Mouse (Mus musculus): ENCODE results near the gene Mrpl21. TPM values are rescaled to one million over a fixed set of nuclear protein-coding genes. Genes with fewer than 3 reads are reported as not detected.

Gene Mrpl21
- total and polyA plus RNA-seq, 2 experiments from 2014 or later, result 48.4 to 93.3 TPM

DNA sequence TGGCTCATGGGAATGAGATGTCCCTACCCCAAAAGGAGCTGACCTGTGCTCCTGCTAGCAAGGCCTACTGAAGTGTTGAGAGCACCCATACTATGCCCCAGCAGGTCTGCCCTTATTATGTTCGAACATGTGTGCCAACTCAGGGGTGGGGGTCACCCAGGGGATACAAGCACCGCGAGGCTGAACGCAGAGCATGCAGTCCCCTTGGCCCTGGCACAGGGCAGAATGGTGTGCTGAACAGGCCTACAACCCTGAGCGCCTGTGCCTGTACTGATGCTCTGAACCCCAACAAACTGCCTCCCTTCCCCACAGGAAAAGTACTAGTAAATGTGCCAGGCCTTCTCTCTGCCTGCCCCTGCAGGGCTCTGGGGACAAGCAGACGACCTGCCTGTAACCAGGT, 18.4 kb upstream of the Mrpl21 start:
- Histone ChIP-seq H3K9me3 (ENCODE audit: low read length) (no peaks in the 10 kb centered on the region), H3K4me1 (ENCODE audit: insufficient read depth, low read length) (no peaks in the 10 kb centered on the region), H3K9ac (replicated peaks; ENCODE audit: low read length, poor library complexity, severe bottlenecking) (no peak overlapping the region), H3K36me3 (ENCODE audit: insufficient read depth, low read length) (peaks cover 91% of the 10 kb centered on the region), H3K4me2 (ENCODE audit: low read depth, low read length, poor library complexity, severe bottlenecking) (no peak overlapping the region), H3K4me3 (ENCODE audit: low read depth, low read length) (no peak overlapping the region), H3K27me3 (ENCODE audit: insufficient read depth, low read length) (no peaks in the 10 kb centered on the region), H3K27ac (ENCODE audit: low read depth, low read length) (no peak overlapping the region)
- WGBS, result 96% methylated on average over 6 of the region's 6 CpGs
- no peak for ATAC-seq (ENCODE audit: low FRiP score)
- DNase-seq (ENCODE audit: low spot score), result no peak
- TF ChIP-seq CTCF (IDR thresholded peaks at IDR 0.05), result no peak

DNA sequence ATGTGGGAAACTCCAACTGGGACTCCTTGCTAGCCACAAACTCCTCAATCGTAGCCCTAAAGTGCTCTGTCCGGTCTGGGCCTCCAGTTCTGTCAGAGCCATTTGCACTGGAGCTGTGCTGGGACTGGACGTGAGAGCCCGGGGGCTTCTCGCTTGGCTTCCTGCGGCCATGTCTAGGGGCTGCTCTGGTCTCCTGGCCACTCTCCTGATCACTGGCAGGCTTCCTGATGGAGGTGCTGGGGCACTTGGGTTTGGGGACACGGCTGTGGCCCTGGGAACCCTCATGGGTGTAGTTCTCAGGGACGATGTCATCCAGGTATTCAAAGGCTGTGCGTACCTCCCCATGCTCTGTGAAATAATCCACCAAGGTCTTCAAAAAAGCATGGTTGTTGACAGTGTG, 17.5 kb upstream of the Mrpl21 start:
- Histone ChIP-seq H3K4me2 (ENCODE audit: low read depth, low read length, poor library complexity, severe bottlenecking) (no peak overlapping the region), H3K36me3 (ENCODE audit: insufficient read depth, low read length) (peaks cover 94% of the 10 kb centered on the region), H3K9me3 (ENCODE audit: low read length) (no peaks in the 10 kb centered on the region), H3K27me3 (ENCODE audit: insufficient read depth, low read length) (no peaks in the 10 kb centered on the region), H3K4me3 (ENCODE audit: low read depth, low read length) (no peak overlapping the region), H3K27ac (ENCODE audit: low read depth, low read length) (no peak overlapping the region), H3K9ac (replicated peaks; ENCODE audit: low read length, poor library complexity, severe bottlenecking) (no peak overlapping the region), H3K4me1 (ENCODE audit: insufficient read depth, low read length) (no peaks in the 10 kb centered on the region)
- TF ChIP-seq CTCF (IDR thresholded peaks at IDR 0.05), result no peak
- DNase-seq (ENCODE audit: low spot score) (no peak), ATAC-seq (ENCODE audit: low FRiP score) (no peak)
- 98% methylated on average over 9 of the region's 9 CpGs for WGBS

DNA sequence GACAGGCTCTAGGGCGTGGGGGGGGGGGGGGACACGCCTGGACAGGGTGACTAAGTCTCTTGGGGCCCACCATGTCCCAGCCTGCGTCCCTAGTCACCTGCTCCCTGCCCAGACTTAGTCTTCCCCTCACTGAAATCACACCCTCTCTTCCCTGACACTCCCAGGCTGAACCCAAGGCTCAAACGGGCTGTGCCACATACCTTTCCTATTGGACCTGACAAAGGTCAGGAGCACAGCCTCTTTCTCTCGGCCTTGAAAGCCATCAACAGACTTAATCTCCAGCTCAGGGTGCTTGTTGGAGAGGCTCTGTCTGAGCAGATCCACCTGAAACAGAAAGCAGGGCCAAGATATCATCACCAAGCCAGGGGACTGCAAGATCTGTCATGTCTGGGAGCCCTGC, 16.6 kb upstream of the Mrpl21 start:
- Histone ChIP-seq H3K27me3 (ENCODE audit: insufficient read depth, low read length) (no peaks in the 10 kb centered on the region), H3K9ac (replicated peaks; ENCODE audit: low read length, poor library complexity, severe bottlenecking) (no peak overlapping the region), H3K4me3 (ENCODE audit: low read depth, low read length) (no peak overlapping the region), H3K36me3 (ENCODE audit: insufficient read depth, low read length) (peaks cover 94% of the 10 kb centered on the region), H3K4me2 (ENCODE audit: low read depth, low read length, poor library complexity, severe bottlenecking) (no peak overlapping the region), H3K27ac (ENCODE audit: low read depth, low read length) (no peak overlapping the region), H3K9me3 (ENCODE audit: low read length) (no peaks in the 10 kb centered on the region), H3K4me1 (ENCODE audit: insufficient read depth, low read length) (no peaks in the 10 kb centered on the region)
- ATAC-seq (ENCODE audit: low FRiP score) (no peak), DNase-seq (ENCODE audit: low spot score) (no peak)
- no peak for TF ChIP-seq CTCF (IDR thresholded peaks at IDR 0.05)
- 84% methylated on average over 5 of the region's 5 CpGs for WGBS

DNA sequence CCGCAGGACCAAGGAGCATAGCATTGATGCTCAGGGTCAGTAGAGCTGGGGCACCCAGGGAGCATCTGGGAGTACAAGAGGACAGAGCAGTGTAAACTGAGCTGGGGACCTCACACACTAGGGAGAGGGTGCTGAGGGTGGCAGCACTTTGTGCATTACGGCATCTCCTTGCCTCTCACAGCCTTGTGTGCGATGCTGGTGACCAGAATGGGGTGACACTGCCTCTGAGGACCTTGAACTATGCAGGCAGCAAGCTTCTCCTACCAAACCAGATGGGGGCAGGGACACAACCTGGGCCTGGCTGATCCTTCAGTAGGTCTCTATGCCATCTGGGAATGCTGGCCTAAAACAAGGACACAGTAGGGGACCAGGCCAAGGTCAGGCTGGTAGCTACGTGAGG, 16.0 kb upstream of the Mrpl21 start:
- Histone ChIP-seq H3K4me1 (ENCODE audit: insufficient read depth, low read length) (no peaks in the 10 kb centered on the region), H3K4me2 (ENCODE audit: low read depth, low read length, poor library complexity, severe bottlenecking) (no peak overlapping the region), H3K27ac (ENCODE audit: low read depth, low read length) (no peak overlapping the region), H3K4me3 (ENCODE audit: low read depth, low read length) (no peak overlapping the region), H3K36me3 (ENCODE audit: insufficient read depth, low read length) (peaks cover 92% of the 10 kb centered on the region), H3K27me3 (ENCODE audit: insufficient read depth, low read length) (no peaks in the 10 kb centered on the region), H3K9ac (replicated peaks; ENCODE audit: low read length, poor library complexity, severe bottlenecking) (no peak overlapping the region), H3K9me3 (ENCODE audit: low read length) (no peaks in the 10 kb centered on the region)
- 95% methylated on average over 4 of the region's 4 CpGs for WGBS
- DNase-seq (ENCODE audit: low spot score) (no peak), ATAC-seq (ENCODE audit: low FRiP score) (no peak)
- no peak for TF ChIP-seq CTCF (IDR thresholded peaks at IDR 0.05)

DNA sequence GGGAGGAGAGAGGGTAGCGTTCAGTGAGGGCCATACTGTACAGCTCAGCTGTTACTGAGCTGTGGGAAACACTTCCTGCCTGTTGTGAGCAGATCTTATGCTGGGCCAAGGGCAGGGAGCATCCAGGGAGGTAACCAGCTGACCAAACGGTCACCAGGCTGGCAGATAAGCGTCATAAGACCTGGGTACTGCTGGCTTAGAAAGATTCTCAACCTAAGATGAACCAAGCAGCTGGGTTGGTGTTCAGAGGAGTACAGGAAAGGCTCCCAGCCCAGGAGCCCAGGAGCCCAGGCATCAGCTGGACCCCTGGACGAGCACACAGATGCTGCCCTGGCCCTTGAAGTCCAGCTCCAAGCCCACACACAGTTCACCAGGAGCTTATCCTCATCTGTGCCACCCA, 15.4 kb upstream of the Mrpl21 start:
- H3K4me1 ChIP-seq (ENCODE audit: insufficient read depth, low read length), result no peaks in the 10 kb centered on the region
- WGBS, result 96% methylated on average over 4 of the region's 4 CpGs
- peaks cover 91% of the 10 kb centered on the region for H3K36me3 ChIP-seq (ENCODE audit: insufficient read depth, low read length)
- DNase-seq (ENCODE audit: low spot score) (no peak), ATAC-seq (ENCODE audit: low FRiP score) (no peak)
- no peak overlapping the region for H3K9ac ChIP-seq (replicated peaks; ENCODE audit: low read length, poor library complexity, severe bottlenecking)
- H3K27ac ChIP-seq (ENCODE audit: low read depth, low read length), result no peak overlapping the region
- no peaks in the 10 kb centered on the region for H3K27me3 ChIP-seq (ENCODE audit: insufficient read depth, low read length)
- TF ChIP-seq CTCF (IDR thresholded peaks at IDR 0.05), result no peak
- no peaks in the 10 kb centered on the region for H3K9me3 ChIP-seq (ENCODE audit: low read length)
- H3K4me3 ChIP-seq (ENCODE audit: low read depth, low read length), result no peak overlapping the region
- no peak overlapping the region for H3K4me2 ChIP-seq (ENCODE audit: low read depth, low read length, poor library complexity, severe bottlenecking)

DNA sequence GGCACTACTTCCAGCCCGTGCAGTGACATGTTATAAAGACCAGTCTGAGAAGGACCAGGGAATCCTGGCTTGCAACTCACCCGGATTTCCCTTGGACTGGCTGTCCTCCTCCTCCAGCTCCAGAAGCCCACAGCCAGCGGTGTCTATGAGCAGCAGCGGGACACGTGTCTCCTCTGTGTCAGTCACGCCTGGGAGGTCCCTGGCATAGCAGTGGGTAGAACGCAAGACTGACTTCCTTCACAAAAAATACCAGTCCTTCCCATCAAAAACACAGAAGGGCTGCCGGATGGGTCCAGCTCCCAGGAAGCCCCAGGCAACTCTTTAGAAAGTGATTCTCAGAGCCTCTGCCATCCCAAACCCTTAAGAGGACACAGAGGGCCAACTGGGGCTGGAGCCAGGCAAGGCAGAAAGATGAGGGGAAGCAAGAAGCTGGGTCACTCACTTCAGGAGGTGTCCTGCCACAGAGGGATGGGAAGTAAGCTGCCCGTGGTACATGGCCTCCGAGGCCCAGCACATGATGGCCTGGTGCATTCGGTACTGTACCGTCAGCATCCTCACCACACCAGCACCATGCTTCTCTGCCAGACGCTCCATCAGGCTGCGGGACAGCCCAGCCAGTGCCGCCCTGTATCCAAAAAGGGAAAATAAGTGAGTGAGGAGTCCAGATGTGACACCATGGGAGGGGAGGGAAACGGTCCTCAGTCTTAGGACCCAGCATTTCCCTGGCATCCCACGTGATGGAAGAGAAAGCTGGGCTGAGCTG, 14.3 kb upstream of the Mrpl21 start:
- no peak for TF ChIP-seq CTCF (IDR thresholded peaks at IDR 0.05)
- Histone ChIP-seq H3K4me1 (ENCODE audit: insufficient read depth, low read length) (no peaks in the 10 kb centered on the region), H3K9ac (replicated peaks; ENCODE audit: low read length, poor library complexity, severe bottlenecking) (no peak overlapping the region), H3K36me3 (ENCODE audit: insufficient read depth, low read length) (peaks cover 93% of the 10 kb centered on the region), H3K4me3 (ENCODE audit: low read depth, low read length) (no peak overlapping the region), H3K9me3 (ENCODE audit: low read length) (no peaks in the 10 kb centered on the region), H3K4me2 (ENCODE audit: low read depth, low read length, poor library complexity, severe bottlenecking) (no peak overlapping the region), H3K27ac (ENCODE audit: low read depth, low read length) (no peak overlapping the region), H3K27me3 (ENCODE audit: insufficient read depth, low read length) (no peaks in the 10 kb centered on the region)
- DNase-seq (ENCODE audit: low spot score) (no peak), ATAC-seq (ENCODE audit: low FRiP score) (no peak)
- WGBS, result 92% methylated on average over 17 of the region's 17 CpGs
